Comparison of ENCODE assay signal across 32 mouse cellular contexts in genomic region chr3:50094404-50095092, GRCm38 (mm10).
DNase-seq lines count a peak whose midpoint lies in the region; ATAC-seq lines count a peak whose summit lies in the region.
"Had no signal": no experiment of that assay in that cellular context is flagged by ENCODE, and none has a peak within 500 bp of the region (broad histone marks: within the 10 kb centered on the region; RNA-seq: fewer than 3 reads in every experiment).

No protein-coding gene starts in this region.

- no peaks in the 10 kb centered on the region for H3K9me3 ChIP-seq in kidney, embryonic 16.5 days (ENCODE audit: low read length)
- no peaks in the 10 kb centered on the region for H3K9me3 ChIP-seq in midbrain, embryonic 11.5 days (ENCODE audit: control insufficient read depth, low read length)
- no peaks in the 10 kb centered on the region for H3K9me3 ChIP-seq in midbrain, embryonic 15.5 days
- no peaks in the 10 kb centered on the region for H3K9me3 ChIP-seq in limb, embryonic 10.5 days (replicated peaks)
- H3K9me3 ChIP-seq: embryonic facial prominence, embryonic 12.5 days; forebrain, embryonic 10.5 days; forebrain, embryonic 15.5 days; heart, embryonic 13.5 days; hindbrain, embryonic 10.5 days; hindbrain, embryonic 15.5 days; intestine, embryonic 15.5 days; megakaryocyte, embryonic 14.5 days; neural tube, embryonic 15.5 days had no signal

- H3K27me3 ChIP-seq in kidney, embryonic 16.5 days (ENCODE audit: insufficient read depth, low read length): no peaks in the 10 kb centered on the region
- H3K27me3 ChIP-seq in midbrain, embryonic 11.5 days (ENCODE audit: control insufficient read depth, insufficient read depth, low read length): no peaks in the 10 kb centered on the region
- no peaks in the 10 kb centered on the region for H3K27me3 ChIP-seq in midbrain, embryonic 15.5 days (replicated peaks)
- H3K27me3 ChIP-seq in limb, embryonic 10.5 days (ENCODE audit: low read depth, poor library complexity, severe bottlenecking): no peaks in the 10 kb centered on the region
- H3K27me3 ChIP-seq: embryonic facial prominence, embryonic 12.5 days; forebrain, embryonic 15.5 days; heart, embryonic 13.5 days; hindbrain, embryonic 15.5 days; intestine, embryonic 15.5 days; megakaryocyte, embryonic 14.5 days; neural tube, embryonic 15.5 days had no signal

- no peaks in the 10 kb centered on the region for H3K36me3 ChIP-seq in kidney, embryonic 16.5 days (ENCODE audit: insufficient read depth, low read length)
- H3K36me3 ChIP-seq in midbrain, embryonic 11.5 days (ENCODE audit: control insufficient read depth, insufficient read depth, low read length): no peaks in the 10 kb centered on the region
- no peaks in the 10 kb centered on the region for H3K36me3 ChIP-seq in midbrain, embryonic 15.5 days (replicated peaks)
- H3K36me3 ChIP-seq in limb, embryonic 10.5 days: no peaks in the 10 kb centered on the region
- H3K36me3 ChIP-seq: embryonic facial prominence, embryonic 12.5 days; forebrain, embryonic 10.5 days; forebrain, embryonic 15.5 days; heart, embryonic 13.5 days; hindbrain, embryonic 10.5 days; hindbrain, embryonic 15.5 days; intestine, embryonic 15.5 days; neural tube, embryonic 15.5 days had no signal

- no peak overlapping the region for H3K9ac ChIP-seq in kidney, embryonic 16.5 days (replicated peaks; ENCODE audit: low read length)
- no peak overlapping the region for H3K9ac ChIP-seq in midbrain, embryonic 11.5 days (ENCODE audit: low read length)
- no peak overlapping the region for H3K9ac ChIP-seq in midbrain, embryonic 15.5 days
- H3K9ac ChIP-seq: embryonic facial prominence, embryonic 12.5 days; forebrain, embryonic 15.5 days; heart, embryonic 13.5 days; hindbrain, embryonic 15.5 days; intestine, embryonic 15.5 days; liver, embryonic 14.5 days; neural tube, embryonic 15.5 days had no signal

- H3K4me1 ChIP-seq in kidney, embryonic 16.5 days (ENCODE audit: insufficient read depth, low read length): 0 out of 2 replicates have a peak, but pooled peaks cover 4% of the 10 kb centered on the region
- no peaks in the 10 kb centered on the region for H3K4me1 ChIP-seq in midbrain, embryonic 11.5 days (ENCODE audit: control insufficient read depth, insufficient read depth, low read length)
- H3K4me1 ChIP-seq in midbrain, embryonic 15.5 days: no peaks in the 10 kb centered on the region
- peaks cover 8% of the 10 kb centered on the region for H3K4me1 ChIP-seq in limb, embryonic 10.5 days
- H3K4me1 ChIP-seq: embryonic facial prominence, embryonic 12.5 days; forebrain, embryonic 10.5 days; forebrain, embryonic 15.5 days; heart, embryonic 13.5 days; hindbrain, embryonic 10.5 days; hindbrain, embryonic 15.5 days; intestine, embryonic 15.5 days; megakaryocyte, embryonic 14.5 days; neural tube, embryonic 15.5 days had no signal

- 36% methylated on average over 7 of the region's 7 CpGs for WGBS in kidney, embryonic 16.5 days
- WGBS in midbrain, embryonic 11.5 days: 92% methylated on average over 7 of the region's 7 CpGs
- WGBS in midbrain, embryonic 15.5 days: 90% methylated on average over 7 of the region's 7 CpGs
- 47% methylated on average over 7 of the region's 7 CpGs for WGBS in limb, embryonic 10.5 days

- no peak for DNase-seq in kidney, postnatal 14 days
- DNase-seq in midbrain, embryonic 11.5 days (ENCODE audit: low spot score, missing footprints): peak; percentile 74
- DNase-seq in limb, embryonic 10.5 days (ENCODE audit: low spot score): peak; percentile 37
- no peak for DNase-seq in left cerebral cortex, adult 18-20 months (ENCODE audit: low spot score in 2 of 2)
- no peak for DNase-seq in right cerebral cortex, postnatal 36 days (ENCODE audit: low spot score in 2 of 2)
- DNase-seq: adrenal gland, postnatal 14 days; cerebellum, adult 11 months; cerebellum, adult 9-10 months; heart, adult 2 months; heart, postnatal 10 days; kidney, adult 2 months; liver; lung, adult 2 months; lung, postnatal 36 days; midbrain, embryonic 14.5 days; right cerebral cortex, postnatal 25 days; spleen, adult 18-20 months; thymus, postnatal 14 days had no signal

- no peak overlapping the region for H3K4me3 ChIP-seq in kidney, embryonic 16.5 days (ENCODE audit: low read length)
- no peak overlapping the region for H3K4me3 ChIP-seq in midbrain, embryonic 11.5 days (ENCODE audit: low read depth, low read length)
- no peak overlapping the region for H3K4me3 ChIP-seq in midbrain, embryonic 15.5 days
- no peak overlapping the region for H3K4me3 ChIP-seq in limb, embryonic 10.5 days
- H3K4me3 ChIP-seq: embryonic facial prominence, embryonic 12.5 days; forebrain, embryonic 10.5 days; forebrain, embryonic 15.5 days; heart, adult 2 months; heart, embryonic 13.5 days; hindbrain, embryonic 10.5 days; hindbrain, embryonic 15.5 days; intestine, embryonic 15.5 days; layer of hippocampus, adult 2 months; megakaryocyte, embryonic 14.5 days; neural tube, embryonic 15.5 days had no signal

- no peak overlapping the region for H3K4me2 ChIP-seq in kidney, embryonic 16.5 days (replicated peaks; ENCODE audit: low read depth, low read length)
- no peak overlapping the region for H3K4me2 ChIP-seq in midbrain, embryonic 11.5 days
- no peak overlapping the region for H3K4me2 ChIP-seq in midbrain, embryonic 15.5 days
- H3K4me2 ChIP-seq: embryonic facial prominence, embryonic 12.5 days; forebrain, embryonic 15.5 days; heart, embryonic 13.5 days; hindbrain, embryonic 15.5 days; intestine, embryonic 15.5 days; neural tube, embryonic 15.5 days had no signal

- no peak overlapping the region for H3K27ac ChIP-seq in kidney, embryonic 16.5 days (ENCODE audit: low read length)
- H3K27ac ChIP-seq in midbrain, embryonic 11.5 days (ENCODE audit: low read depth, low read length): no peak overlapping the region
- H3K27ac ChIP-seq in midbrain, embryonic 15.5 days: no peak overlapping the region
- 0 out of 2 replicates have a peak overlapping the region, but pooled peaks have one; percentile 19 for H3K27ac ChIP-seq in limb, embryonic 10.5 days
- H3K27ac ChIP-seq: embryonic facial prominence, embryonic 12.5 days; forebrain, embryonic 10.5 days; forebrain, embryonic 15.5 days; heart, adult 2 months; heart, embryonic 13.5 days; hindbrain, embryonic 10.5 days; hindbrain, embryonic 15.5 days; intestine, embryonic 15.5 days; layer of hippocampus, adult 2 months; liver, embryonic 14.5 days; neural tube, embryonic 15.5 days had no signal

- ATAC-seq in kidney, embryonic 16.5 days (ENCODE audit: low FRiP score, low TSS enrichment): peak; percentile 69; the same call in 1 of the 2 replicates
- no peak for ATAC-seq in midbrain, embryonic 11.5 days (ENCODE audit: low FRiP score)
- no peak for ATAC-seq in midbrain, embryonic 15.5 days (replicated peaks)
- ATAC-seq: CD4-positive, CD25-positive, alpha-beta regulatory T cell, adult 4 months; forebrain, embryonic 15.5 days; intestine, embryonic 15.5 days had no signal

Comparison
In these comparisons a context has a peak if more than half of its experiments do, and no peak if none do; other contexts are left out.
1. DNase-seq: peak in midbrain, embryonic 11.5 days (single experiment) and limb, embryonic 10.5 days (single experiment); none in kidney, postnatal 14 days (single experiment), left cerebral cortex, adult 18-20 months (0 of 2) and right cerebral cortex, postnatal 36 days (0 of 2).